Mouse (Mus musculus) inflammation-experienced regulatory T-cells, adult 6 months (primary cell): ENCODE measurements around the gene Snx1. TPM values are rescaled to one million over a fixed set of nuclear protein-coding genes. Genes with fewer than 3 reads are reported as not detected.

ENCODE experiments used
- ATAC-seq: one replicate; pipeline ENCODE4 v1.8.0; 2017
- polyA plus RNA-seq, 3 experiments: library from polyadenylated mRNA; unstranded; fragments of 100-300 nt; shearing (Covaris generic); gene quantifications; one replicate each; pipeline ENCODE4 v1.2.1; 2017

Snx1 gene
- polyA plus RNA-seq: 10 to 100 TPM; 85.3 to 96.7 (median 96.4) TPM

DNA sequence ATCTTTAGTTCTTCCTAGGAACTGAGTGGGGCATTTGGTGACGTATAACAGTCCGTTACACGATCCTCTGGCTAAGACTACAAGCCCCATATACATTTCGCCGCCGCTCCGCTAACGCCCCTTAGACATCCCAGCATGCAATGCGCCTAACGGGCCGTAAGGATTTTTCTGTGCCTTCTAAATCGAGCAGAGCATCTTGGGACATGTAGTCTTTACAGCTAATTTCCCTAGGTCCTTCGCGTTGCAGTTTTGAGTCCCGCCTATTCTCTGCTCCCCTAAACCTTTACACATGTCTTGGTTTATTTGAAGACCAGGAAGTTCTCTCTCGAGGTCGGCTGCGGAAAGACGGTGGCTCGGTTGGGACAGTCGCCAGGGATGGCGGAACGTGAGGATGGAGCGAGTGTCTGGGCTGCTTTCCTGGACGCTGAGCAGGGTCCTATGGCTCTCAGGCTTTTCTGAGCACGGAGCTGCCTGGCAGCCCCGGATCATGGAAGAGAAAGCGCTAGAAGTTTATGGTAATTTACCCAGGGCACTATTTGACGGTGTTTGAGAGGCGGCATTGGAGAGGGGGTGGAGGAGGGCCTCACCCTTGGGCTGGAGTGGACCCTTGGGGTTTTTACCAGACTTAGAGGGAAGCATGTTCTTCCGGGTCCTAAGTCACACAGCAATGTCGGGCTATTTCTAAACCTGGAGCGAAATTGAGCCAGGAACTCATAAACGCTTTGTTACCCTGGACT is at the start of gene Snx1, which contains the start of gene Ciao2a:
TSS of gene Snx1 (minus strand) at position 132 of the 737 bp plus-strand sequence.
TSS of gene Ciao2a (plus strand) at position 156 of the 737 bp plus-strand sequence.
- ATAC-seq: peak; percentile 86

DNA sequence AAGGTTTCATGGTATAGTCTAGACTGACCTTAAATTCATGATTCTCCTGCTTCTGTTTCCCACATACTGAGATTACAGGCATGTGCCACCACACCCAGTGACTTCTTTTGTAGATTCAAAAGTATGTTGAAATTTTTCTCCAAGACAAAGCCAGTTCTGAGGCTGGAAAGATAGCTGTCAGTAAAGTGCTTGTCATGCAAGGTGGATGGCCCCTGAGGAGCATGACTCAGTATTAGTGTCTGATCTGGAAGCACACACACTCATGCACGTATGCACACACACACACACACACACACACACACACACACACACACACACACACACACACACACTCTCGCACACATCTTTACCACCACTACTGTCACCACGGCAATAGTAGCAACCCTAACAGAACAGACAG is 48.6 kb upstream of the Snx1 start:
- no peak for ATAC-seq

DNA sequence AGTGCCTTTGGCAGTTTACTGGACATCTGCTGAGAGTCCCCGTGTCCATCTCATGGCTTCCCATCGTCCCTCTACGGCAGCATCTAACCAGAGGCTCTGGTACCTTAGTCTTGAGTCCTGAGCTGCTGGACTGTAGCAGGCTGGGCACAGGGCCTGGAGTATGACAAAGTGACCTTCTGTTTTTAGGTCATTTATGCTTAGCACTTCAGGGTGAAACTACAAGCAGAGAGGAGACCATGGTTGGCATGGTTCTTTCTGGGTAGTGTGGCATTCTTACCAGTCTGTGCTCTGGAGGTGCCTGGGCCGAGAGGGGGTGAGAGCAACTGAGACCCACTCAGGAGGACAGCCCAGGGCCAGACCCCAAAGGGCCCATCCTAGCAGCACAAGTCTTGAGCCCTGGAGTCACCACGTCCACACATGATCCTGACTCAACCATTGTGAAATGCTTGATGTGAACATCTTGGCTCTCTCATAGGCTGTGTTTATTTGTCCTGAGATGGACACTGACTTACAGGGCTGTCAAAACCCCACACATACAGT is 47.0 kb upstream of the Snx1 start:
- no peak for ATAC-seq

DNA sequence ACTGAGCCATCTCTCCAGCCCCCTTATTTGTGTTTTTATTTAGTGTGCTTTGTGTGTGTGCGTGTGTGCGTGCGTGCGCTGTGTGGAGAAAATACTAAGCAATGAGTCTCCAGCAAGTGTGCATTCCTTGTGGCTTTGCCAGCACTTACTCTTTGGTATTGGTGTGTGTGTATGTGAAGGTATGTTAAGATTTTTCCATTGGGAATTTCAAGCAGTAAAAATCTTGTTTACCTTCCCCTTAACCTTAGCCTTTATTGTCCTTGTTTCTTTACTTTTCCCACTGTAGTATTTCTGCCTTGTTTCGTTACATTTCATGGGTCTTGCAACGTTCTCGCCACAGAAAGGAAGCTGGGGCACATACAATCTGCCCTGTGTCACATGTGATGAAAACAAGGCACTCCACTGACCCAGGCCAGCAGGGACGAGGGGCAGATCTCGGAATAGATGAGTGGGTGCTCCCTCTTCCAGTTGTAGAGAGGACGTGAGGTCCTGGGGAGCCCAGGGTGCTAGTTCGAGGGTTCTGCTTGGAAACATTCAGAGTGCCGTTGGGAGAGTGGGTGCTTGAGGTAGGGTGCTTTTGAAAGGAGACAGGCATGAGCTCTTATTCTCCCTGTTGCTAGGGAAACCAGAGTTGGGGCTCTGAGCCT is 45.0 kb upstream of the Snx1 start:
- no peak for ATAC-seq

DNA sequence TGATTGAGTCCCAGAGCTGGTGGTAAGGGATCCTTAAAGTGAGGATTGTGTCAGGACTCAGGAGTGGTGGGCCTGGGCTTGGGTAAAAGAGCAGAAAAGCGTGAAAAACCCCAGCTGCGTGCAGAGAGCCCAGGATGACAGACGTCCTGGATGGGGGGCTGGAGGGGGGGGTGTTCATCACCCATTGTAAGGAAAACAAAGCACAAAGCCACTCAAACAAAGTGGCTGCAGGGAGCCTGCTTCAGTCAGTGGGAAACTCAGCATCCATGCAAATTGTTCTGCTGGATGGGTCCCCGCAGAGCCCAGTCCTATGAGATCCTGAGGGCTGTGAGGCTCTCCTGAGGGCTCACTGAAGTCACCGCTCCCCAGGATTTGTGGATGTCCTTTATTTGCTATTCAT is 44.1 kb upstream of the Snx1 start:
- ATAC-seq: no peak

DNA sequence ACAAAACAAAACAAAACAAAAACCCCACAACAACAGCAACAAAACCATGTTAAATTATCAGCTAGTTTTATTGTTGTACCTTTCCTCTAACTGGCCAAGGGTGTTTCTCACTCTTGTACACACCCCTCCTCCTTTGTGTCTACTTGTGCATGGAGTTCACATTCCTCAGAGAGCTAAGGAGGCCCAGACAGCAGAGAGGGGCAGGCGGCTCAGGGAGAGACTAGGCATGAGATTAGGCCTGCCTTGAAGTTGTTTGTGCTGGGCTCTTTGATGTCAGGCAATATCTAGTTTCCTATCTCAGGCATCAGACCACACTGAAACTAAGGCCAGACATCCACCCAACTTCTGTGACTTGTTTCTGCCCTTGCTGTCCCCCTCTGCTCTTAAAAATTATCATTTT is 41.8 kb upstream of the Snx1 start:
- no peak for ATAC-seq

DNA sequence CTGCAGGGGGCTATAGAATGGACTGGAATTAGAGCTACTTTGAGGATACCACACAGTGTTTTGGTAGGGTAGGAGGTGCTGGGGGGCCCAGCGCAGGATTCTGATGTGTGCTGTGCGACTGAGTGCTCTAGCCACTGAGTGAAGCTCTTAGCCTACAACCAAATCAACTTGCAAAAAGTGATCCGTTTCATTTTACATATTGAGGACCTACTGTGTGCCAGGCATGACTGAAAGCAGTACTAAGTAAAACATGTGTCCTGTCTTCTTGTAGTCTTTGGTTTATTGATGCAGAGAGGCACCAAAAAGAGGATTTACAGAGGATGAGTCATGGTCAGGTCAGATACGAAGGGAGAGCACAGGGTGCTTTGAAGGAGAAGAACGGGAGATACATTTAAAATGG is 40.8 kb upstream of the Snx1 start:
- no peak for ATAC-seq

DNA sequence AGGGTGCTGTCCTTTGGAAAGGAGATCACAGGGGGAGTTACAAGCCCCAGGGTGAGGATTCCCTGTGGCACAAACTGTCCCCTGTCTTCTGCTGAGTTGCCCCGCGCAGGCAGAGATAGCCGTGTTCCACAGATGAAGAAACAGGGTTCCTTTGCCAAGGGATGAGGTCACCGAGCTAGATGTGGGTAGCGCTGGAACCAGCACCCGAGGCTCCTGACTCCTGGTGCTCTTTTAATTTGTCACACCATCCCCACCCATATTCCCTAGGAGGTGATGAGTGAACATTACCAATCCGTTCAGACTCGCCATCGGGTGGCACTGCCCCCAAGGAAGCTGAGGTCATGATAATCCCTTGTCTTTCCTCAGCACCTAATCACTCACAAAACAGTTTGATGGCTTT is 36.6 kb upstream of the Snx1 start:
- no peak for ATAC-seq

DNA sequence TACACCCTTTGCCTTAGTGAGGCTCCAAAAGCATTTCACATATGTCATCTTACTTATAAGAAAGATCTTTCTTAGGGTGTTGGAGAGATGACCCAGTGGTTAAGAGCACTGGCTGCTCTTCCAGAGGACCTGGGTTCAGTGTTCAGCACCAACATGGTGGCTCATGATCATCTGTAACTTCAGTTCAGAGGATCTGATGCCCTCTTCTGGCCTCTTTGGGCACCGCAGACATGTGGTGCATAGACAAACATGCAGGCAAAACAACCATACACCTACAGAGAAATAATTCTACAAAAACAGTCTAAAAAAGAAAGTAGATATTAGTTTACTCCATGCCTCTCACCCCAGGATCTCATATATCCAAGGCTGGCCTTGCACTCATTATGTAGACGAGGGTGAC is 33.8 kb upstream of the Snx1 start:
- ATAC-seq: no peak

DNA sequence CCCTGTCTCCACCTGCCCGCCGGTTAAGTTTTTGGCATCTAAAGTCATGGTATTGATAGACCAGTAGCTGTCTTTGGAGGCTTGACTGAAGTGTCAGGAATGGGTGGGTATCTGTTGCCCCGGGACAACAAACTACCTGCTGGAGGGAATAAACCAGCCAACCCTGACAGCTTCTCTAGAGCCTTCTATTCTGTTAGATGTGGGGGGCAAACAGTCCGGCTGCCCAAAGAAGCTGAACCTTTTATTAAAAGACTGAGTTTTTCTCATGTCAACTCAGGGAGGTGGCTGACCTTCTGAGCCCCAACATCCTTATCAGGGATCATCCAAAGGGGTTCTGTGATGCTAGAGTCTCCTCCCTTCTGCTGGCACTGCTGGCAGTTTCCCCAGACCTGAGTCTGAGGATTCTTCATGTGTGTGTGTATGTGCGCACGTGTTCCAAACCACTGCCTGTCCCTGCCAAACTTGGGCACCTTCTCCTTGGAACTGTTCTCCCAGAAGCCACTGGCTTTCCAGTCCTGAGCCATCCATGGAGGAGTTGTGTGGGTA is 32.6 kb upstream of the Snx1 start:
- ATAC-seq: no peak

DNA sequence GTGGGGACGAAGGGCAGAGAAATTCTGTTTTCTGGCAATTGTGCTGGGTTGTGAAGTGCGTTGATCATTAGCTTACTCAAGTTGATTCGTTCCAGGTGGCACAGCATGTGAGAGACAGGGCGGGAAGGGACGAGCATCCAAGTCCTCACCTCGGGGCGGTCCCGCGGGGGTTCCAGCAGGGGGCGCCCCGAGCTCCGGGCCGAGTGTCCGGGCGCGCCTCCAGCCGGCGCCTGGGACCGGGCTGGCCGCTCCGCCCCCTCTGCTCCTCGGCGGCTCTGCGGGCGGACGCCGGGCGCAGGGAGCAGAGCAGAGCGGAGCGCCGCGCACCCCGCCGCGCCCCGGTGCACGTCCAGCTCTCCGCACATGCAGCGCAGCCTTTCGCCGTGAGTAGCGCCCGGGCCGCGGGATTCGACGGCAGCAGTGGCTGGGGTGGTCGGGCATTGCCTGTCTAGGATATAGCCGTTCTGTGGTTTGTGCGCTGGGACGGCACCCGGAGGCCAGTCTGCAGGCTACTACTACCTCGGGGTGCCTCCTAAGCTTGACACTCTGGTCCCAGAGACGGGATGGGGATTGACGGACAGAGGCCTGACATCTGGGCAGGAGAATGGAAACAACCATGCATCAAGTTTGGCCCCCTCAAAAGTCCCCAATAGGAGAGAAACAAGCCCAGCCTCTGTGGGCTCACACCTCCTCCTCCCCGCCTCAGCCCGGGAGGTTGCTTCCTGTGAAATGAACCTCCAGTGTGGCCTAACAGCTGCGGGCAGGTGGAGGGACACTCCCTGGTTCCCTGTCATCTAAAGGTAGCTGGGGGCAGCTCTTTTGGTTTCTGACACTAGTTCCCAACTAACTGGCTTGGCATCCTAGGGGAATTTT is 31.8 kb upstream of the Snx1 start, which contains the start of gene Dapk2:
TSS of gene Dapk2 (plus strand) at position 266 of the 873 bp plus-strand sequence.
- peak; percentile 32 for ATAC-seq

DNA sequence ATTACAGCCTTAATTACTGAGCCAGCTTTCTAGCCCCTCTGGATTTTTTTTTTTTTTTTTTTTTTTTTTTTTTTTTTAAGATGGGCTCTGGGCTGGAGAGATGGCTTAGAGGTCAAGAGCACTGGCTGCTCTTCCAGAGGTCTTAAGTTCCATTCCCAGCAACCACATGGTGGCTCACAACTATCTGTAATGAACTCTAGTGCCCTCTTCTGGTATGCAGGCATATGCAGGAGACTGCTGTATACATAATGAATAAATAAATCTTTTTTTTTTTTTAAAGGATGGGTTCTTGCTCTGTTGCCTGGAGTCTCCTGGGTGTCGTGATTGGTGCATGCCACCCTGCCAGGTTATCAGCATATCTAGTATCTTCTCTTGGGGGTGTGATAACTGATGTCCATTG is 29.1 kb upstream of the Snx1 start:
- ATAC-seq: no peak

DNA sequence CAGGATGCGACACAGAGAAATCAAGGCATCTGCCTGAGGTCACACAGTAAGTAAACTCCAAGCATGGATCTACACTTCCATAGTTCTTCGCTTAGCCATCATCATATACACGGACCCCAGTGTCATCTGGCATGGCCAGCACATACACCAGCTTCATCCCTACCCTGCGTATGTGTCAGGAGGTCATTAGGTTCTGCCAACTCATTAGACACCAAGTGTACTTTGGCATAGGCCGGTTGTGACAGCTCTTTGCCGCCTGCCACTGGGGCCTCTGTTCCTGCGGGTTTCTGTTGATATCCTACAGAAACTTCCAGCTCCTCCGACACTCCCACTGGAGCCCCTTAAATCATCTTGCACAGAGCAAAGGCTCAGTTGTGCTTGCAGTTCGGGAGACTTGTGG is 27.6 kb upstream of the Snx1 start:
- ATAC-seq: no peak

DNA sequence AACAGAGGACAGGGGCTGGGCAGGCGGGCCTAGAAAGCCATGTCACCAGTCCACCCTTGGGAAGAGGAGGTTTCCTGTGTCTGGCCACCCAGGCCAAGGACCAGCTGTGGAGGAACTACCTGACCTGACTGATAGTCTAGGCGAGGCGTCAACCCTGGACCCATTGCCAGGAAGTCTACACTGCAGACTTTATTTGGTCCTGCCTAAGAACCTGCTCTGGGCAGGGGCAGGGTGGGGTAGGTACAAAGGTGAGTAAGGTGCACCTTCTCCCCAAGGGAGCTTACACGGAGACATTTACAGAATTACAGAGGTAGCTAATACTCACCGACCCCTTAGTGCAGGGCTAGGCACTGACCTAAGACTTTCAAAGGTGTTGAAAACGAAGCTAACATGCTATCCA is 27.2 kb upstream of the Snx1 start:
- ATAC-seq: no peak

DNA sequence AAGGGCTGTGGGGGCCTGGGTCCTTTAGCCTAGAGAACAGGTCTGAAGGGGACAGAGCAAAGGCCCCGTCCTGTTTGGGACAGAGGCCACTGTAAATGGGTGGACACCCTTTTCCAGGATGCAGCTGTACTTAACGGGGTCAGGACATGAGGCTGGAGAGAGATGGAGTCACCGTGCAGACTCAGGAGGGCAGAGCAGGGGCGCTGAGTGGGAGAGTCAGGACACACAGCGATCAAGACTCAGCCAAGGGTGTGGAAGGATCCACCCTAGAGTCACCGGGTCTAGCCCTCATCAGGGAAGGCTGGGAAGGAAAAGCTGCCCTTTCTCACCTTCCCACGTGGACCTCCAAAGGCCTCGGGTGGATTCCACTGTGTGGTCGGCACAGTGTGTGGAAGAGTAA is 25.6 kb upstream of the Snx1 start:
- ATAC-seq: no peak

DNA sequence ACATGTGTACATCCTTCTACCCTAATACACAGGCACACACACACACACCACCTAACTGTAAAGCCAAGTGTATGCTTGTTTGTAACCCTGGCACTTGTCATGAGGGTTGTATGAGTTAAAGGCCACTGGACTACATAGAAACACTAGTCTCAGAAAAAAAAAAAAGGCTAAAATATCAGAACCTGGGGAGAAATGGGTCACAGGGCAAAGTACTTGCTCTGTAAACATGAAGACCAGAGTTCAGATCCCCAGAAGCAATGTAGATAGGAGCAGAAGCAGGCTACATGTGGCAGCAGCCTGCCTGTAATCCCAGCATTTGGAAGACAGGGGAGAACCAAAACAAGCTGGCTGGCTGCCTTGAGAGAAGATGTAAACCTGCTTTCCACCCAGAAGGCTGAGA is 19.8 kb upstream of the Snx1 start:
- ATAC-seq: no peak

DNA sequence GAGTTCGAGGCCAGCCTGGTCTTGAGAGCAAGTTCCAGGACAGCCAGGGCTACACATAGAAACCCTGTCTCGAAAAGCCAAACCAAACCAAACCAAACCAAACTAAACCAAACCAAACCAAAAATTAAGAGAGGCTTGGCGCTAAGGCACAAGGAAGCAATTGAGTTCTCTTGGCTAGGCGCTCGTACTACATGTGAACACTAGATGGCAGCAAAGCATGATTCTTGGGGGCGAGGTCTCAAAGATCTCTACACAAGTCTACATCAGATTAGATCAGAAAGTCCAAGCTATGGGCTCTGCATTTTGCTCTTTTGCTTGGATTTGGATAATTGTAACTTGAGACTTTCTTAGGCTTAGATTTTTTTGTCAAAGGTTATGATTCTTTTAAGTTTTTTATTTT is 17.9 kb upstream of the Snx1 start:
- ATAC-seq: no peak

DNA sequence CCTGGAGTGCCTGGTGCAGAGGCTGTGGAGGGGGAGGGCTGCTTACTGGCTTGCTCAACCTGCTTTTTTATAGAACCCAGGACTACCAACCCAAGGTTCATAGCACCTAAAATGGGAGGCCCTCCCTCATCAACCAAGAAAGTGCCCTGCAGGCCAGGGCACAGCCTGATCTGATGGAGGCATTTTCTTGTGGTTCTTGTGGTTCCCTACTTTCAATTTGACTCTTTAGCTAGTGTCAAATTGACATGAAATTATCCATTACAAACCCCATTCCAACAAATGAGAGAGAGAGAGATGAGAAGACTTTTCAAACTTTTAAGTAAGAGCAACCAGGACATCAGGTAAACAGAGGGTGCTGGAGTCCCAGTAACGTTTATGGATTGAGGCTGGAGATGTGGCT is 15.9 kb upstream of the Snx1 start:
- no peak for ATAC-seq

DNA sequence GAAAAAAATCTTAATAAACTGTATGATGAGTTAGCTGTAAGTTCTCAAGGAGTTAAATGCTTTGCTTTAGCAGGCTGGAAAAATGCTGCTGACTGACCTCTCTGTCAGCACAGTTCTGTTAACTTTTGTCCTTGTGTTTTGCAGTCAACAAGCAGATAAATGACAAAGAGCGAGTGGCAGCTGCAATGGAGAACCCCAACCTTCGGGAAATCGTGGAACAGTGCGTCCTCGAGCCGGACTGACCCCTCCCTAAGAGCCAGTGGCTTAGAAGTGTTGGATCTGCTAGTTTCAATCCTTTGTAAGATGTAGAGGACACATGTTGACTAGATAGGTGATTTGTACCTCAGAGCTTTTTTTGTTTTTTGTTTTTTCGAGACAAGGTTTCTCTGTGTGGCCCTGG is 11.8 kb upstream of the Snx1 start:
- no peak for ATAC-seq

DNA sequence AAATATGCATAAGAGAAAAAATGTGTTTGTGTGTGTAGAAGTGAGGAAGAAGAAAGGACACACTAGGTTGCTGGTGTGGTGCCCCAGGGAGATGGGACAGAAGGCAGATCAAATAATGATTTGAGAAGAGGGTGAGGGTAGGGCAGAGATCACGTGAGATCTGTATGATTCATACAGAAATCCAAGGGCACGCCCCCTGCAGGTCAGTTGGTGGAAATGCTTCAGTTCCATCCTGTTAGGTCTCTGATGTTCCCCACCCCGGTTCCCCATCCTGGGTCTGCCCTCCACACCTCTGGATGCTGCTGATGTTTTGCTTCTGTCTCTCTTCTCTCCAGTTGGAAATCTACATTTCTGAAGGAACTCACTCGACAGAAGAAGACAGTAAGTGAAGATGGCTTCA is 9.6 kb upstream of the Snx1 start:
- ATAC-seq: no peak

DNA sequence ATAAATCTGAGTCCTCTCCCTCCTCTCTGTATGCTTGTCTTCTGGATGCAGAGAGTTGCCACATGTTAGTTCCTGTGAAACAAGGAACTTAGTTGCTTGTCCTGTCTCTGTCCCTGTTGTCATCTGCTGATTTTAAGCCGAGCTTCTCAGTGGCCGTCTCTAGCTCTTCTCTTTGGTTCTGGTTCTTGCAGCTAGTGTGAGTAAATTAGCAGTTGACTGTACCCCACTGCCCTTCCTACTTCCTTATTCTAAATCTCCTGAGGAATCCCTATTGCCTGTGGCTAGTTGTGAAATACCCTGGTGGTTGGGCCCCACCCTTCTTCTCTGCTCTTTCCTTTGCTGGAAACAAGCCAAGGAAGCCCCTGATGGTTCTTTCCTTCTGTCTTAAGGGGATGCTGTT is 5.1 kb upstream of the Snx1 start:
- no peak for ATAC-seq

DNA sequence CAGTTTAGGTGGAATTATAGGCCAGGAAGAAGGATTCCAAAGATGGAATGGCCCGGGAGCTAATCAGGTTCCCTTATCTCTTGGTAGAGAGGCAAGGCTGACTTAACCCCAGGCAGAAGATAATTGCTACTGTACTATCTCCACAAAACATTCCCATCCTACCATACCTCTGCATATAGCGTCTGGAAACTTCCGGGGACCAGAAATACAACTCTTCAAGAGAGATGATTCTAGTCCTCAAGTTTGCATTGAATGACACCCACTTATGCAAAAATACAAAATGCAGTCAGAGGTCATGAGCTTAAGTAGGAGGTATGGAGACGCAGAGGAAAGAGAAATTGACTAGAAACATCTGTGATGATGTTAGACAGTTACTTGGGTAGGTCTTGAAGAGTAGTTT is 1.5 kb upstream of the Snx1 start:
- no peak for ATAC-seq

DNA sequence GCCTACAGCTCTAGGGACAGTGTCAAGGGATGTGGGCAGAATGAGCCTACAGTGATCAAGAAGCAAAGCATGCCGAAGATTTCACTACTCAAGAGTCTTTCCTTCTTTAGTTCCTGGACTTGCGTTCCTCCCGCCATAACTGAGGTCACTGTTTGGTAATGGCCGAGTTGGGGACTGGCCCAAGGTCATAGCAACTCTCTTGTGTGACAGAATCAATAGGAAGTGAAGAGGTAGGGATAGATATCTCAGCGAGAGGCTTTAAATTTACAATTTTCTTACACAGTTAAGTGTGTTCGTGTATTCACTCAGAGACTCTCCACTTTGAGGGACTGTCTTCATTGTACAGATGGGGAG is 783 bp upstream of the Snx1 start:
- no peak for ATAC-seq
